Mouse (Mus musculus): ENCODE data around the gene Dnah14.

- peak; percentile 35; the same call in 1 of the 2 replicates for TF ChIP-seq CTCF (IDR thresholded peaks at IDR 0.05; ENCODE audit: extremely low read depth, insufficient read depth, low read length)
- no peak for TF ChIP-seq POLR2A (IDR thresholded peaks at IDR 0.05; ENCODE audit: extremely low read depth, insufficient read depth, low read length)
These were observed 32.5 kb upstream of the Dnah14 start for GRCm38 (mm10) chr1:181543711-181544383.
